Mouse (Mus musculus): Measurements from ENCODE around the gene Rsph10b.
A peak's percentile ranks its signal among the peaks of the same experiment; 100 is the strongest.

Rsph10b gene

GRCm38 (mm10) chr5:143941588-143941987 is 8.8 kb downstream of the Rsph10b start:
- DNase-seq: no peak

- DNase-seq: no peak
These were observed 10.6 kb downstream of the Rsph10b start for GRCm38 (mm10) chr5:143943231-143944125.

- DNase-seq: no peak
These were observed 15.5 kb downstream of the Rsph10b start for GRCm38 (mm10) chr5:143948361-143948760.

GRCm38 (mm10) chr5:143950016-143950415 is 17.2 kb downstream of the Rsph10b start:
- DNase-seq: no peak

- DNase-seq: no peak
These were observed 24.3 kb downstream of the Rsph10b start for GRCm38 (mm10) chr5:143957101-143957500.

DNA sequence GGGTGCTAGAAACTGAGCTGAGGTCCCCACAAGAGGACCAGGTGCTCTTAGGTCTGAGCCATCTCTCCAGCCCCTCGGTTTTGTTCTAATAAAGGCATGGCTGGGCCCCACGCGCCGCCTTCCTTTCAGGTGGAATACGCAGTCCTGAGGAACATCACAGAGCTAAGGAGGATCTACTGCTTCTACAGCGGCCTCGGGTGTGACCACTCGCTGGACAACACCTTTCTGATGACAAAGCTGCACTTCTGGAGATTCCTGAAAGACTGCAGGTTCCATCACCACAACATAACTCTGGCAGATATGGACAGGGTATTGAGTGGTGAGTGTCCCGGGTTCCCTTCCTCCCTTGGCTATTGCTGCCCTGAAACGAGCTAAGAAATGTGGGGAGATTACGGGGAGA is 26.7 kb downstream of the Rsph10b start:
- DNase-seq: no peak

DNA sequence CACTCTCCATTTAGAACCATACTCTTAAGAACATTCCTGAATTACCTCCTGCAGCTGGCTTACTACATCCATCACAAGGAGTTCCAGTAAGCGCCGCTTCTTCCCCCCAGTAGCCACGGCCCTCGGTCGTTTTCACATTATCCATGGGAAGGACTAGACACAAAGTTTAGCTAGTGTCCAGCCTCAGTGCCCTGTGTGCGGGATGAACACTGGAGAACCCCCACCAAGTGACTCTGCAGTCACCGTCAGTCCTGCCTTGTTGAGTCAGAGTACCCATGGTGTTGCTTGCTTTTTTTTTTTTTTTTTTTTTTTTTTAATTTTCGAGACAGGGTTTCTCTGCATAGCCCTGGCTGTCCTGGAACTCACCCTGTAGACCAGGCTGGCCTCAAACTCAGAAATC is 28.3 kb downstream of the Rsph10b start:
- DNase-seq: no peak

DNA sequence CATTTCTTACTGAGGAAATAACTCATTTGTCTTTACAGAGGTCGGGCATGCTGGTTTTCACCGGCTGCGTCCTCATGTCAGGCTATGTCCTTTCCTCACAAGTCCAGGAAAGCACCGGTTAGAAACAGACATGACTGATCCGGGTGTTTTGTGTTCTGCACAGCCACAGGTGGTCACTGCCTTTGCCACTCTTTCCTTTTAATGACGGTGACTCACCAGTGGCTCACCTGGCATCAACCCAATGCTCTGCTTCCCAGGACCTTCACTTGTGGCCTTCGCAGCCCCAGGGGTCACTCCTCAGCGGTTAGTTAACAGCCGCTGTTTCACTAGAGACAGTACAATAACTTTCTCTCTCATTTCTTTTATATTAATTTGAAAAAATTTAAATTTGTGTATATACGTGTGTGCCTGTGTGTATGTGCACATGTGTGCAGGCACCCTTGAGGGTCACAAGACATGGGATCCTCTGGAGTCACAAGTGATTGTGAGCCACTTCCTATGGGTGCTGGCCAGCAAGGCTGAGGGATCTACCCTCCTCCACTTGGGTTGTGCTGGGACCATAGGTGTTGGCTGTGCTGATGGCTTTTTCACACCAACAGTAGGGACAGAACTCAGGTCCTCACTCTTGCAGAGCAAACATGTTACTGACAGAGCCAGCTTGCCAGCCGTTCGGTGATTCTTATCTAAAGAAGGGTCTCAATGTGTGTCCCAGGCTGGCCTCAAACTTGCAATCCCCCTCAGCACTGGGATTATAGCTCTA is 32.9 kb downstream of the Rsph10b start:
- peak; percentile 21 for DNase-seq

GRCm38 (mm10) chr5:143966671-143967070 is 33.8 kb downstream of the Rsph10b start:
- no peak for DNase-seq

GRCm38 (mm10) chr5:143972628-143973027 is 39.8 kb downstream of the Rsph10b start:
- no peak for DNase-seq

DNA sequence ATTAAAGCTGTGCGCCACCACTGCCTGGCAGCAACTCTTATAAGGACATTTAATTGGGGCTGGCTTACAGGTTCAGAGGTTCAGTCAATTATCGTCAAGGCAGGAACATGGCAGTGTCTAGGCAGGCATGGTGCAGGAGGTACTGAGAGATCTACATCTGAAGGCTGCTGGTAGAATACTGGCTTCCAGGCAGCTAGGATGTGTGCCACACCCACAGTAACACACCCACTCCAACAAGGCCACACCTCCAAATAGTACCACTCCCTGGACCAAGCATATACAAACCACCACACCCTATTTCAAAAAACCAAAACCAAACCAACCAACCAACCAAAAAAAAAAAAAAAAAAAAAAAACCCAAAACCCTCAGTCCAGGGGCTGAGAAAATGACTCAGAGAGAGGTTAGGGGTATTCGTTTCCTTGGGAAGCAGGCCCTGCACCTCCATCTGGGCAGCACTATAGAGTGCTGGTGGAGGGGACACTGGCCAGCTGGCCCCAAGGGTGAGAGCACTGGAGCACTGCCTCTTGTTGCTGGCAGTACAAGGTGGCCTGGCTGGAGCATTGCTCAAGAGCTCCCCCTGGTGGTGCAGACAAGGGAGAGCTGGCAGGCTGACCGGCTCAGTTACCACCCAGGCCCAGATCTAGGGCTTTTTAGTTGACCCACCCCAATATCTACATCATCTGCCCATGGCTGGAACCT is 42.2 kb downstream of the Rsph10b start:
- DNase-seq: peak; percentile 65

GRCm38 (mm10) chr5:143975631-143975933 is 42.7 kb downstream of the Rsph10b start:
- DNase-seq: no peak

GRCm38 (mm10) chr5:143976232-143976631 is 43.4 kb downstream of the Rsph10b start:
- no peak for DNase-seq

DNA sequence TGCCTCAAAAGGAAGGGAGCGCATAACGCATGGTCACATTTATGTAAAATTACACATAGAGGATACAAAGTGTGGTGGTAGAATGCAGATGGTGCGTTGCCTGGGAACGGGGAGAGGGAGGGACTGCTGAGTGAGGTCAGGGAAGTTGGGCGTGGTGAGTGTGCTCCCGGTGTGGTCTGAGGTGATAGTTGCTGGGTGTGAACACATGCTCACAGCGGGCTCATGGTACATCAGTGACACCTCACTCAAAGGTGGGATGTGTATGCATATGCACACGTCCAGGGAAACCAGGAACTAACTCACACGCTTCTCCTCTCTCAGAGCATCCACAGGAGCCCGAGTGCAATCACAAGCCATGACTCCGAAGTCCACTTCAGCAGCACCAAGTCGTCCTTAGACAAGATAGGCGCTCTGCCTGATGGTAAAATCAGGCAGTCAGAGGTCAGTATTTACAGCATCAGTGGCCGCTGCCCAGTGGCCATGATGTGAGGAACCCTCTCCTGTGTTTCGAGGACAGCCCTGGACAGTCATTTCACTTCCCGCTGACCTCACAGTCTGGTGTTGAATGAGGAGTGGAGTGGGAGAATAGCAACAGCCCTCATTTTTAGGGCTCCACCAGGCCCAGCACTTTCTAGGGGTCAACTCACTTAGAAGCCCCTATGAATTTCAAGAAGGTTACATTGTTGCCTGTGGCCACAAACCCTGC is 44.0 kb downstream of the Rsph10b start:
- DNase-seq: no peak

GRCm38 (mm10) chr5:143980858-143981257 is 48.0 kb downstream of the Rsph10b start:
- peak; percentile 47 for DNase-seq

- no peak for DNase-seq
These were observed 49.5 kb downstream of the Rsph10b start for GRCm38 (mm10) chr5:143982361-143982760.

- no peak for DNase-seq
These were observed 52.5 kb downstream of the Rsph10b start for GRCm38 (mm10) chr5:143985381-143985780.

DNA sequence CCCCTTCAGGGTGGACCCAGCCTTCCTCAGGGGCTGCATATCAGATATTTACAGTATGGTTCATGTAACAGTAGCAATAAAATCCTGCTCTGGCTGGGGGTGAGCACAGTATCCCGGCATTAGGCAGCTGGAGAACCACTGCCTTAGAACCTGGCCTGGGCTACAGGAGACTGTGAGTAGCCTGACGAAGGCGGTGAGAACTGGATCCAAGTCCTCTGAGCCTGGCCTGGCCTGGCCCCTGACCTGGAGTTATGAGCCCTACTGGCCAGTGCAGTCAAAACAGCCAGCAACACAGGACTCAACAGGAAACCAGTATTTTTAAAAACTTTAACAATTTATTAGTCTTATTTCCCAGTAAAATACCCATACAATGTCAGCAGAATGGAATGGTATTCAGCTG is 54.8 kb downstream of the Rsph10b start:
- DNase-seq: peak; percentile 22

GRCm38 (mm10) chr5:143989046-143989445 is 56.2 kb downstream of the Rsph10b start:
- no peak for DNase-seq

GRCm38 (mm10) chr5:143990086-143990485 is 57.3 kb downstream of the Rsph10b start:
- no peak for DNase-seq

DNA sequence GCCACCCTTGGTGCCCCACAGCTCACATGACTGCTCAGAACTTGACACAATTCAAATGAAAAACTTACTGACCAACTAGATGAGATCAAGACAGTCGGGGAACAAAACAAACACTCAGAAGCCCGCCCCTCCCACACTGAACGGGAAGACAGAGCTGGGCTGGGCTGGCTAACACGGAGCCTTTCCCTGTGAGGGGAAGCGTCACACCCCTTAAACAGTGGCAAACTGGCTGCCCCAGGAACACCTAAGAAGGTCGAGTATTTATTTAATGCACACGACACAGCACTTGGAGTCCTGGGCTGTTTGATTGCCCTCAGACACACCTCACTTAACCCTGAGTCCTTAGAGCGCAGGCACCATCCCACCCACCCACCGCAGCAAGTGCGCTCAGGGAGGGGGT is 59.8 kb downstream of the Rsph10b start:
- DNase-seq: no peak

DNA sequence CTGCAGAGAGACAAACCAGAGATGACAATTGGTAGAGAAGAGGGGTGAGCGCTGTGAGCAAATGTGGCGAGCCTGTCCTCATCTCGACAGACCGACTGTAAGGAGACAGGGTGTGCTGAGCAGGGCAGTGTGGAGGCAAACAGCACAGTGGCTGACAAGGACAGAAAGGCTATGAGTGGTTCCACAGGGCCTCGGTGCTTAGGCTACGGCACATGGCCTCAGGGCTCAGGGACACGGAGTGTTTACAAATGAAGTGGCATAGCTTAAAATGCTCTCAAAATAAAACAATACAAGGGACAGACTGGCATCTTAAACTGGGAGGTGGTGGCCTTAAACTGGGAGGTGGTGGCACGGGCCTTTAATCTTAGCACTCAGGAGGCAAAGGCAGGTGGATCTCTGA is 60.4 kb downstream of the Rsph10b start:
- no peak for DNase-seq

DNA sequence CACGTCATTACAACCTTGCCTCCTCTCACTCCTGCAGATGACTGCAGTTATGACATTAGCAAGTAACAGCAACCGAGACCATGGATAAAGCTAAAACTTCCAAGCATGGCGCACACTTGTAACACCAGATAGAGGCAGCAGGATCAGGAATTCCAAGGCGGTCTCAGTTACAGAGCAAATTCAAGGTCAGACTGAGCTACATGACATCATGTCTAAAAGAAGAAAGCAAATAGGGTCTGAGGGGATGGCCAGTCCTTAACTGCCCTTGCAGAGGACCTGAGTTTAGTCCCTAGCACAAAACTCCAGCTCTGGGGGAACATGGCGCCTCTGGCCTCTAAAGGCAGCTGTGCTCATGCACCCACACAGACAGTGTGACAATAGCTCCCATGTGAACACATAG is 61.0 kb downstream of the Rsph10b start:
- DNase-seq: no peak
